Mouse (Mus musculus): ENCODE measurements at regions not wholly inside any gene's neighbourhood (a gene's known extent, or its start where the extent isn't known, plus 50 kb on each side); places are given as distances from the start of the nearest gene placed in this dataset.

DNA sequence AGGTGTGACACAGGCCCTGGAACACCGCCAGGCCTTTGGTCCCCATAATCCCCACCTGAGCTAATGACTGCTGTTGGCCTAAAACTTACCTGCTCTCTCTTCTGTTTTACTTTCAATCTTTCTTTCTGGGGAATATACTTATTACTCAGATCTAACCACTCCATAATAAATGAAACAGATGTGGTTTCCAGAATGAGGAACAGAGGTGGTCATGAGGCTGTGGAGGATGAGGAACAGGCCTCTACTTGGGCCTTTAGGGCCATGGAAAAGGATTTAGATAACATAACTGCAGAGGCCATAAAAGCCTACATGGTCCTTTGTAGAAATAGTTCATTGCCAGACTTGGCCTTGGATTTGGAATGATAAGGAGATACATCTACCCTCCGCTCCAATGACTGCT lies 74.1 kb downstream of the B3gnt5 start:
- DNase-seq: no peak
- intact Hi-C loops (cut with DNase I): no loop called here

DNA sequence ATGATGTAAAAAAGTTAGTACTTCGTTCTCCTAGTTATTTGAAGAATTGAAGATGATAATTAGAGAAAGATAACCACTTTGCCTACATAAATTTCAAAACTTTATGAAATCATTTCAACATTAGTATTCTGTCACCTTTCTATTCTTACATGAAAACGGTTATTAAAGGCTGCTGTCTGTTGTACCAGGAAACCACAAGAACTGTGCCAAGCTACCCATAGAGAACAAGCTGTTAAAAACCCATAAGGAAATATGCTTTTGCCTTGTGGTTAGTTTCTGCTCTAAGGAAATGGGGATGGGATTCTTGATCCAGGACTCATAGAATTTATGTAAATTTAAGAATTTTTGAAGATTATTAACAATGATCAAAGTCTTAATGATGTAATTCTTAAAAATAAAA lies 74.7 kb downstream of the B3gnt5 start:
- intact Hi-C loops (cut with DNase I): no loop called here

DNA sequence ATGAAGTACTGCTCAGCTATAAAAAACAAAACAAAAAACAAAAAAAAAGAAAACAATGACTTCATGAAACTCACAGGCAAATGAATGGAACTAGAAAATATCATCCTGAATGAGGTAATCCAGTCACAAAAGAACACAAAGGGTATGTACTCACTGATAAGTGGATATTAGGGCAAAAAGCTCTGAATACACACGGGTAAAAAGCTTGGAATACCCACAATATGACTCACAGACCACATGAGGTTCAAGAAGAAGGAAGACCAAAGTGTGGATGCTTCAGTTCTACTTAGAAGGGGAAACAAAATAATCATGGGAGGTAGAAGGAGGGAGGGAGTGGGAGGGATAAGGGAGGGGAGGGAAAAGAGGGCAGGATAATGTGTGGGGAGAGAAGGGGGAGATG lies 79.8 kb downstream of the B3gnt5 start:
- DNase-seq: no peak
- intact Hi-C loops (cut with DNase I): loop anchor here (10.0 kb wide), 1 partner anchor 115 kb away; no protein-coding TSS in a partner anchor

More for the DNA sequence above, 74.7 kb downstream of the B3gnt5 start:
- DNase-seq: no peak

DNA sequence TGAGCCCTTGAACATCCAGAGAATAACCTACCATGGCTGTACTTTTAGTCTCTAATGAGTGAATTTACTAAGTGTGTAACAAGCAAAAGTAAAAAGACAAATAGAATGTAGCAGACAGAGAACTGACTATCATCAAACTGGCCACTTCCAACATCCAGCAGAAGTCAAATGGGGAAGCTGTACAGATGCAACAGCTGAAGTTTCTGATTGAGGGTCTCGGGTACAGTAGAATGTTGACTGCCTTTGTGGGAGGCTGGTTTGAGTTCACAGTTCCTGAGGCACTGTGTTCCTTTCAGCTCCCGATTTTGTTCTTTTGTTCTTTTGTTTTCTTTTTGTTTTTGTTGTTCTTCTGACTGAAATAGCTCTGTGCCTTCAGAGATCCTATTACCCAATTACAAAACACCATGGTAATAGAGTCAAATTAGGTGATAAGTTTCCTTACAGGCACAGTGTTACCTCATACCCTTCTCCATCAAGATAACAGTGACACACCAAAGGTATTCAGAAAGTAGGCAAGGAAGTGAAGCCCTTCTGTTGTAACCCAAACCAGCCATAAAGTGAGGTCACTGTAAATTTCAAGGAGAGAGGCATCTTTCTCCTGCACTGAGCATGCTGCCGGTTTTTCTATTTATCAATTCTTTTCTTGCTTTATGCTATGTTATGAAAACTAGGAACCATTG lies 82.5 kb downstream of the B3gnt5 start:
- intact Hi-C loops (cut with DNase I): loop anchor here (10.0 kb wide), 1 partner anchor 118 kb away; no protein-coding TSS in a partner anchor
- no peak for DNase-seq

DNA sequence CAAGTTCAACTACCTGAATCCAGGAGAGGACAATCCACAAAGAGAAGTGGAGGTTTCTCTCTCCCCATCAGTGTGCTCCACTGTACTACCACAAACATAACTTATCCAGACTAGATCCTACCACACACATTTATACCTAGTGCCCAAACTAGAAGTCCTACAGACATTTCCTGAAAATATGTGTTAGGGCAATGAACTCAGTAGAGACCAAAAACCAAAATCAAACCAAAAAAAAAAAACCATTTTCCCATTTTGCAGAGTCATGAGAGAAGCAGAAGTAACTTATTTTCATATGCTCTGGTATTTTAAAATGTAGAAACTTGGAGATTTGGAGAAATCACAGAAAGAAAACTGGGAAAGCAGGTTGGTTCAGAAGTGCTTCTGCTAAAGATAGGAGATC lies 83.7 kb downstream of the B3gnt5 start:
- intact Hi-C loops (cut with DNase I): loop anchor here (10.0 kb wide), 1 partner anchor 119 kb away; no protein-coding TSS in a partner anchor

DNA sequence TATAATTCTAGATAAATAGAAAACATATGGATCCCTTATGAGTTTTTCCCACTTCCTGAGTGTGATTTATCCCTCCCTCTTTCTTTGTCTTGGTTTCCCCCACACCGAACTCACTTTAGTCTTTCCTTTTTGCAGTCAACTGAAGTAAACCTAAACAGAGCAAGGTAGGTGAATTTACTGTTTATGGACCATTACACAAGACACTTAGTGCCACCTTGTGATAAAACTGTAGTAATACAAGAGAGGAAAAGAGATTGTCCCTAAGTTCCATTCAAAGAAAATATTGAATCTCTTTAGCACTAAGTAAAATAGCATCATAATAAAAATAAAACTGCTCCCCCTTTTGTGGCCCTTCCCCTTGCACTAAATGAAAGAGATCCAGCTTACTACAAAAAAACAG lies 88.4 kb downstream of the B3gnt5 start:
- no peak for DNase-seq
- intact Hi-C loops (cut with DNase I): loop anchor here (10.0 kb wide), 1 partner anchor 124 kb away; no protein-coding TSS in a partner anchor

More for the DNA sequence above, 83.7 kb downstream of the B3gnt5 start:
- no peak for DNase-seq

DNA sequence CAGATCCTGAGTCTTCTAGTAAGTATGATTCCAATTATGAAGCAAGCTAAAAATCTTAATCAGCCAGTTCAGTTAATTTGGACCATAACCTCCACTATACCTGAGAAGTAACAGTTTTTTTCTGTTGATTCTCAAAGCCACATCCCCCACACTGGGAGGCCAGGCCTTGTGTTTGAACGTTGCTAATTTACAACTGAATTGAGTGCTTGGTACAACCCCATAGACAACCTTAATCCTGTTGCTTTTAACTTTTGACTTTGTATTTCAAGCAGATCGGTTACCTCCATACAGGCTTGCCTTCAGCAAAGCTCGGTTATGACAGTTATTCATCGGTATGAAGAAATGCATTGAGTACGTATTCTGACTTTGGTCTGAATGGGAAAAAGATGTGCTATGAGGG lies 105.3 kb downstream of the B3gnt5 start:
- no peak for DNase-seq
- intact Hi-C loops (cut with DNase I): no loop called here

DNA sequence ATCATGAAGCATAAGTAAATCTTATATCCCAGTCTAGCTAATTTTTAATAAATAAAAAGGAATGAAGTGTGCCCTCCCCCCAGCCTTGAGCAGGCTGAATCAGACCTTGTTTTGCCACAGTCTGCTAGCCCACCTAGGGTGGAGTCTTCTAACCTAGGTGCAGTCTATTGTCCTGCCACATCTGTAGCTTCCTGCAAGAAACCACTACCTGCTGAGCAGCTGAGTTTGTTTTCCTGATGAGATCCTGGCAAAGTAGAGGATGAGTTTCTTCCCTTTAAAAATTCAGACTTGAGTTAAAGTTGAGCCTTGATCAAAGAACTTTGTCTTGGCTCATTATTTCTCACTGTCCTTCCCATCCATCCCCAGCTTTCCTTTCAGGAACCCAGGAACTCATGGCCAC lies 105.9 kb downstream of the B3gnt5 start:
- intact Hi-C loops (cut with DNase I): no loop called here
- DNase-seq: no peak

DNA sequence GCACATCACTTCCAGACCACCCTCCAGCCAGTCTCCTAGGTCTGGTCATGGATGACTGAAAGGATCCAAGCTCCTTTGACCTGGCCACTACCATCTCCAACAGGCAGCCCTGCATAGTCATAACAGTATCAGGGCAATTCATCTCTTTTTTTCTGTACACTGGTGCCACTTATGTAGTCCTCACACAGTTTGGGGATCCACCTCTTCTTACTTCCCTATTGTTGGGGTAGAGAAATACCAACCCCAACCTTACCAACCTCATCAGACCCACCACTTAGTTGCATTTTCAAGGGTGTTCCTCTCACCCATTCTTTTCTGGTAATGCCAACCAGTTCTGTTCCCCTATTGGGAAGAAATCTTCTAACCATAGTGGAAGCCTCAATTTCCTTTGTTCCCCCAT lies 109.4 kb downstream of the B3gnt5 start:
- intact Hi-C loops (cut with DNase I): no loop called here
- DNase-seq: no peak

DNA sequence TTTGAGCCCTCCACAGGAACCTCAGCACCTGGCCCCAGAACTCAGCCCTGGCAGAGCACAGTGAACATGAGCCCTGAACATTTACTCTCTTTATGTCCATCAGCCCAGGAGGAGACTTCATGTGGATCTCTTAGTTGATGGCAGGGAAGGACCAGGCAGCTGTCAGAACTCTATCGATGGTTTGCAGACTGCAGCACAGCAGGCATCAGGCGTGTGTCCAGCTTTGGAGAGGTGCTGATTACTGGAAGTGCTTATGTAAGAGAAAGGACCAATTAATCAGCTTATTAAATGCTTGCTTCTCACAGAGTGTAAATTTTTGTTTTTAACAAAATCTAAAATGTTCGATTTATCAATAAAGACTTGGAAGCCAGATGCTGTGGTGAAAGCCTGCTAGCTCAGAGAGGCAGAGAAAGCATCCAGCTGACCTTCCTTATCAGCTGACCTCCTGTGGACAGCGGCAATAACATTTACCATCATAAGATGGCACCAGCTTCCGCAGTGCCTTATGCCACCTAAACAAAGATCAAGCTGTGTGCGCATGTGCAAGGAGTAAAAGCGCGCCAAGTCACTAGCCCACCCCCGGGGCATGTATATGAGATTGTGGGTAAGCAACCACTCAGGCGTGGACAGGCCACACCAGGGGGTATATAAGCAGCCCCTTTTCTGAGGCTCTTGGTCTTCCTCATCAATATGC lies 105.8 kb downstream of the Klhl6 start:
- intact Hi-C loops (cut with DNase I): no loop called here
- DNase-seq: peak in 1 of 2 experiments; percentile 7

DNA sequence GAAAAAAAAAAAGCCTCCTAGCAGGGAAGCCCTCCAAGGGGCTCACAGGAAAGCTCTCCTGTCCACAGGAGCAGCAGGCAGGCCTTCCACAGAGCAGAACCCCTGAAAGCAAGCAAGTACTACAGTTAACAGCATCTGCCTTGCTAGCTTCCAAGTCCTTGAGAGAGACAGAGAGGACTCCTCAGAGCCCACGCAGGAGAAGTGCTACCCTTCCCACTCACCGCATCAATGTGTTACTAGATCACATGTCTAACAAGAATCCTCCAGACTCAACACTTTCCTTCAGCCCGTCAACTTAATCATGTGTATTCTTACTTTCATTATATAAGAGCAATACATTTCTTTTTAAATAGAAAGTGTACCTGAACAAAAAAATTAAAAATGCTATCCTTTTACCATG lies 99.9 kb downstream of the Klhl6 start:
- intact Hi-C loops (cut with DNase I): no loop called here
- no peak for DNase-seq

DNA sequence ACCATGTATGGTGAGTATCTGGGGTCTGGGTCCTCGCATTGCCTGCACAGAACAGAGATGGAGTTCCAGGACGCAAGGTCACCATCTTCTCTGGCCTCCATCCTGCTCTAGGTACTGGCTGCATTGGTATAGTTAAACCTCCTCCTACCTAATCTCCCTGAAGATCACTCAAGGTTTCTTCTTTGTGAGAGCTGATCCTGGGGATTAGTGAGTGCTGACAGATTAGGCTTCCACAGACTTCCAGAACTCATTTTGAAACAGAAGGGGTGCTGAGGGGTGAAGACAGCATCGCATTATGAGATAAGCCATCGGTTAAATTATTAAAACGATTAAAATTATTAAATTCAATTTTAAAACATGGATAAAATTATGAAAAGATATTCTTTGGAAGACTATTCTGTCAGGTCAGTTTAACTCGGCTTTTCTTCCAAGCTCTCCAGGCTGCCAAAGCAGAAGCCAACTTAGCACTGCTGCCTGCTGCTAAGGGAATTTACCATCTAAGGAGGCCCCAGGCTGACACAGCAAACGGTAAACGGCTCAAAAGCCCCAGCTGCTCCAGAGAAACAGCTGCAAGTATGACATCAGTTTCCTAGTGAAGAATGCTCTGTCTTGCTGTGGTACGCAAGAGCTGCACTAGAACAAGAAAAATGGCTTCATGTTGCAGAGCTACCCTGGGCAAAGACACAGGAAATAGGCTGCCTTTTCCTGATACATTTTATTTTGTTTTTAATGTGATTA lies 98.9 kb downstream of the Klhl6 start:
- peak; percentile 16 to 48 for DNase-seq
- intact Hi-C loops (cut with DNase I): no loop called here

DNA sequence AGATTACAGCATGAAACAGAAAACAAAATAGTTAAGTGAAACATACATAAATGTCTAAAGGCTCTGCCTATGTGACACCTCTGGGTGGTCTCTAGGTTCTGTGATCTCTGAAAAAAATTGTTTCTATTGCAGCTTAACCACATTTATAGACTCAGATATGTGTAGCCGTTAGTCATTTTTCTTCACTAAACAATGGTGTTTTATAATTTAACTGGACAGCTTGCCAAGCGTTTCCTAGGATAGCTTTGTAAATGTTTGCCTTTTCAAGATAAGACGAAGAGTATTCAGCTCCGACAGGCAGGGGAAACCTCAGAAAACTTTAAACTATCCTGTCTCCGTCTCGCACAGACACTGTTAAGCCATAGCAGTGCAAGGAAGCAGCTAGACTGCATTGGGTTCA lies 98.3 kb downstream of the Klhl6 start:
- DNase-seq: no peak

DNA sequence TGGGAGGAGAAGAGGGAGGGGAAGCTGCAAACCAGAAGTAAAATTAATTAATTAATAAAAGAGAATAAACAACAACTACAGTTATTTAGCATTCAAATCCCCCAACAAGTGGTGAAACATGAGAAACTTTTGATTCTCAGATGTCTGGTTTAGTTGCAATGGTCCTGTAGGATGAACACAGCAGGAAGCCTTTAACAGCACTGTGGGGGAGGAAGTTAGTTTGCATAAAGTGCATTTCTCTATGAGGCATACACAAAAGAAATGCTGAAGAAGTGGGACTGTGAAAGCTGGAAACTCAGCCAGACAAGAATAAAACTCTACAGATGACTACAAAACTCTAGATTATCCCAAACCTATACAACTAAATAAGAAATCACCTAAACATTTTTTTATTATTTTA lies 96.2 kb downstream of the Klhl6 start:
- no peak for DNase-seq
- intact Hi-C loops (cut with DNase I): no loop called here

More for the DNA sequence above, 98.3 kb downstream of the Klhl6 start:
- intact Hi-C loops (cut with DNase I): no loop called here

DNA sequence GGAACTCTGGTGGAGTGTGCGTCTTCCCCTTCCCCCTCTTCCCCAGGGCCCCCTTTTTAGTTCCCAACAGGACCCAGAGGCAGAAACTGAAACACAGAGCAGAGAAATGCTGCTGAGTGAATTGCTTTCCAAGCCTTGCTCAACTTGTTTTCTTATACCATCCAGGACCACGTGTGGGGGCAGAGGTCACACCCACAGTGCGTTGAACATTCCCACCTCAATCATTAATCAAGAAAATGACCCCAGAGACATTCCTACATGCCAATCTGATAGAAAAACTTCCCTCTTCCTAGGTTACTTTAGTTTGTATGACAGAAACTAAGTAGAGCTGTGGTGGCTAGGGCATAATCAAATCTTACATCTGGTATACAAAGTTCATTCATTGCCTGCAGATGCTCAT lies 93.3 kb downstream of the Klhl6 start:
- intact Hi-C loops (cut with DNase I): no loop called here
- DNase-seq: no peak

DNA sequence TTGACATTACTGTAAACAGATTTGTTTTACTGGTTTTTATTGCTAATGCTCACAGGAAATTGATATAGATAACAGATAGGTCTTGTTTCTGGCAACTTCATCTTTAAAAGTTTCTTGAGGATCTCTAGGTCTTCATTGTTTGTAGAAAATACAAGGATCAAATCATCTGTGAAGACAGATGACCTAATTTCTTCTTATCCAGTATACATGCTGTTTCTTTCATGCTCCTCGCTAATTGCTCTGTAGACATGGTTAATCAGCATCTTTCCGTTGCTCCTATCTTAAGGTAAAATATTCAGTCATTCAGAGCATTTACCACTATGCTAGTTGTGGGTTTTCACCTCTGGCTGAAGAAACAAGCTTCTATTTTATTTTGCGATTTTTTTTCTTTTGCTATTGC lies 91.4 kb downstream of the Klhl6 start:
- intact Hi-C loops (cut with DNase I): no loop called here
- DNase-seq: no peak

DNA sequence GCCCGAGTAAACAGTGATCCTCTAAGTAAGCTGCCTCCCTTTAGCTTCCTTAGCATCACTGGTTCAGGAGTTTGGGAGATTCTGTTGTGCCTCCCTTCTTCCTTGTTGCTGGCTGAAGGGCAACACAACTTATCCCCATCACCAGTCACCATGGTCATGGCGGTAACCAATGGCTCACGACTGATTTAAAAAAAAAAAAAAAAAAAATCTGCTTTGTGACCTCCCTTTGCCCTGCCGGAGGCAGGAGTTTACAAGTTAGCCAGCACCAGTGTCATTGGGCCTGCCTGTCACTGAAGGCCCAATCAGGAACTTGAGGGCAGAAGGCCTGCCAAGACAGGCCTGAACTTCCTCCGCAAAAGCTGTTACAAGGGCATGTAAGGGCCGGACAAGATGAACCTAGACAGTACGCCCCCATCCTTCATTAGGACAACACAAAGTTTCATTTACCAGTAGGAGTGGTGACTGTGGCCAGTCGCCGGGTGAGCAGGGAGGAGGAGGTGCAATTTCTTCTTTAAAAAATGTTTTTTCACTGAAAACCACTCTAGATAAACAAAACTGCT lies 88.3 kb downstream of the Klhl6 start:
- DNase-seq: no peak
- intact Hi-C loops (cut with DNase I): no loop called here
